Mouse (Mus musculus) granulocyte monocyte progenitor cell, adult 5-6 weeks (primary cell): ENCODE measurements around the gene Slc8a2. TPM values are rescaled to one million over a fixed set of nuclear protein-coding genes. Genes with fewer than 3 reads are reported as not detected.

ENCODE experiments used
- ATAC-seq: replicated peaks from 2 replicates; pipeline ENCODE4 v1.8.0; 2016; ENCODE audit warnings: mild to moderate bottlenecking, moderate TSS enrichment, inconsistent platforms; ENCODE audit not compliant: poor library complexity, severe bottlenecking
- total RNA-seq, 2 experiments: library from RNA; stranded (forward) in 1 of 2; stranded (reverse) in 1 of 2; fragments of 200-712, 200-1000 nt in 1 of 2; fragments of >200 nt in 1 of 2; fragmentation: Nextera tagmentation in 1 of 2; gene quantifications; 2 replicates each; pipeline ENCODE4 v1.2.3; 2014 to 2017

The Slc8a2 gene
- total RNA-seq, 2 experiments from 2014 or later, result not detected

GRCm38 (mm10) chr7:16119569-16120261, 9.9 kb upstream of the Slc8a2 start, which contains the start of gene Kptn:
Gene Kptn, plus strand, starts transcription at chr7:16119895.
- peak; percentile 92 for ATAC-seq

GRCm38 (mm10) chr7:16120262-16120600, 9.4 kb upstream of the Slc8a2 start:
- no peak for ATAC-seq

GRCm38 (mm10) chr7:16125829-16126228, 3.8 kb upstream of the Slc8a2 start:
- ATAC-seq, result no peak

- no peak for ATAC-seq
Measured at GRCm38 (mm10) chr7:16128344-16128743, 1.3 kb upstream of the Slc8a2 start.

GRCm38 (mm10) chr7:16128899-16129298, 727 bp upstream of the Slc8a2 start:
- ATAC-seq, result no peak

DNA sequence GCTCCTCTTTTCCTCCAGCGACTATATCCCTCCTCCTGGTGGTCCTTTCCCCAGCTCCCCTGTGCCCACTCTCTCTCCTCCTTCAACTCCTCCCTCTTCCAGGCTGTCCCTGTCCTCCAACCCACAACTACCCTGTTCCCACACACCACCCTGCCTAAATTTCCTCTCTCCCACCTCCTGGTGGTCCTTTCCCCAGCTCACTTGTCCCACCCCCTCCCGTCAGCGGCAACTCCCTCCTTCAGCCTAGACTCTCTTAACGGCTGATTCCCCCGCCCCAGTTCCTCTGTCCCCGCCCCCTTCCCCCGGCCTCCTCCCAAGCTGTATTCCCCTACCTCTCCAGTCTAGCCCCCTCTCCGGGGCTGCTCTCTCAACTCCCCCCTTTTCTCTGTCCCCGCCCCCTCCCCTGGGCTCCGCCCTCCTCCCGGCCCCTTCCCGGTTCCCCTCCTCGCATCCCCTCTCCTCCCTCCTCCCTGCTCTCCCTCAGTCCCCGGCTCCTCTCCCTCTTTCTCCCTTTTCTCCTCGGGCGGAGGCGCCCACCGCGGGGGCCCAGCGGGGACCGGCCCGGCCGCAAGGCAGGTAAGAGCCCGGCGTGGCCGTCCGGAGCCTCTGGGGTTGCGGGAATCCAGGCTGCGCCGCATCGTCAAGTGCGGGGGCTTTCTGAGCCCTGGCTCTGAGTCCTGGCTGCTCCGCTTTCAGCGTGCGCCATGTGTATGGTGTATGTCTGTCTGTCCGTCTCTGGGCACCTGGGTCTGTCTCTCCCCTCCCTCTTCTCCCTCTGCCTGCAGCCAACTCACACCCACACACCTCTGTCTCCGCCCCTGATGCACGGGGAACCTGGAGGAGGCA, 443 bp downstream of the Slc8a2 start:
- ATAC-seq, result peak; percentile 15; the same call in 1 of the 2 replicates

- no peak for ATAC-seq
Measured at GRCm38 (mm10) chr7:16130956-16131634, 1.5 kb downstream of the Slc8a2 start.

DNA sequence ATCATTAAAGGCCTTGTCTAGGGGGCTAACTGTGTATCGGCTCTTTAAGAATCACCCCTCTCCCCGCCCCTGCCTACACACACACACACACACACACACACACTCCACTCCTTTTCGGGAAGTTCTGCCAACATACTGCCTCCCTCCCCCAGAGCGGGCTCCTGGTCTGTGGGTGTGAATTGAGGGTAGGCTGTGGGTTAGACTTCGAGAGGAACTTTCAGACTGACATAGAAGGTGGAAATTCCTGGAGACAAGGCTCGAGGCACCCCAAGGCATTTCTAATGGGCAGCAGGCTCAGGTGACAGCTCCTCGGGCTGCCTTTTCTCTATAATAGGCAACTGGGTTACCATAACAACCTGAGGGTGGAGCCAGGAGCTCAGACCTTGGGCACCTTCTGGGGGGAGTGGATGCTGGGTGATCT, 2.5 kb downstream of the Slc8a2 start:
- no peak for ATAC-seq

DNA sequence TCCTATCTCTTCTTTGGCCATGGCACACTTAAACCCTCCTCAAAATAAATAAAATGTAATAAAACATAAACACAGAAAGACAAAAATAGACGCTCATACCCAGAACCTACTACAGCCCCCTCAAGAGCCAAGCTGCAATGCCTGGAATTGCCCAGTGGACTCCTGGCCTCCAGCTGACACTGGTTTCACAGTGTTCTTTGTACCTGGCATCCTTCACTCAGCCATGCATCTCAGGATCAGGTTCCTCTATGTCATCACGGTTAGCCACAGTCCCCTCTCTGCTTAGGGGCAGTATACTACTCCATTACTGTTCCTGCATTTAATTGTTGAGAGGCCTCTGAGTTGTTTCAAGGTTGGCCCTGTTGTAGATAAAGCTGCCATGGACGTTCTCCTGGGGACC, 3.3 kb downstream of the Slc8a2 start:
- no peak for ATAC-seq

DNA sequence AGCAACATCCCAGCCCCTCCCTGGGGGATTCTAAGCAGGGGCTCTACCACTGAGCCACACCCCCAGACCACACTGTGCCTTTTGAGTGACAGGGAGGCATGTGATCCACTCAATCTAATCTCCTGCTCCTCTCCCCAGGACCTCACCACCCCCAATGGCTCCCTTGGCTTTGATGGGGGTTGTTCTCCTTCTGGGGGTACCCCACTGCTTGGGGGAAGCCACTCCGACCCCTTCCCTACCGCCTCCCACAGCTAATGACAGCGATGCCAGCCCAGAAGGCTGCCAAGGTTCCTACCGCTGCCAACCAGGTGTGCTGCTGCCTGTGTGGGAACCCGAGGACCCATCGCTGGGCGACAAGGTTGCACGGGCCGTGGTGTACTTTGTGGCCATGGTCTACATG, 4.1 kb downstream of the Slc8a2 start:
- ATAC-seq, result no peak

DNA sequence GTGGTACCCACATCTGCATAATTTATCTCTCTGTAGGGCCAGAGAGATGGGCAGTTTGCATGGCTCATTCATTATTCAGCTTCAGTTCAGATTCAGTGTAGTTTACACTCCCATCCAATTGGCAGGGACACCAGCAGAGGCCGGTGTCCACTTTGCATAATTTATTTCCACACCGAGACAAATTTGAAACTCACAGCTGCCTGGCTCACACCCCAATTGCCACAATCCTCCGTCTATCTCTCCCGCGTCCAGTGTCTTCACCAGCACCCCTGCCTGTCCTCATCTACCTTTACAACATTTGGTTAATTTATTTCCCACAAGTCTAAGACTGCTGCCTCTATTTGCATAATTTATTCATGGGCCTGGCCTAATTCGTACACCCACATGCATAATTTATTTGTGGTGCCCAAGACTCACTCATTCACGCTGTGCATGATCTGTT, 5.3 kb downstream of the Slc8a2 start:
- no peak for ATAC-seq

GRCm38 (mm10) chr7:16146489-16147410, 17.1 kb downstream of the Slc8a2 start:
- ATAC-seq, result no peak

DNA sequence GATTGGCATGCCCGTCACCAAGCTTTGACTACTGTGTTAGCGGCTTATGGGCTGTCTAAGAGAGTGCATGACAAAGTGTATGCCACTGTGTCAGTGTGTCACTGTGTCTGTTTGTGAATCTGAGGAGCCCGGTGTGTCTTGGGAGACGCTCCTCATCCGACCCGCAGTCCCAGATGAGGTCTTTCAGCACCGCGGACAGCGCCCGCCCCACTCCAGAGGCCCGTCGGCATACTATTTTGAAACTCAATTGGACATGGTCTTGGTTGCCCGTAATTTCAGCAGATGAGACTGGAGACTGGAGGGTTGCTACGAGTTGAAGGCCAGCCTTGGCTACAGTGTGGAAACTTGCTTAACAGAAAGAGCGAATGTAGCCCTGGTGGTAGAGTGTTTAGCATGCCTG, 18.0 kb downstream of the Slc8a2 start:
- ATAC-seq, result peak; percentile 84

GRCm38 (mm10) chr7:16149241-16149640, 19.6 kb downstream of the Slc8a2 start:
- ATAC-seq, result 0 out of 2 replicates have a peak, but pooled peaks have one; percentile 17

GRCm38 (mm10) chr7:16150191-16151145, 20.8 kb downstream of the Slc8a2 start:
- no peak for ATAC-seq

GRCm38 (mm10) chr7:16153522-16153921, 23.9 kb downstream of the Slc8a2 start:
- ATAC-seq, result peak; percentile 65

DNA sequence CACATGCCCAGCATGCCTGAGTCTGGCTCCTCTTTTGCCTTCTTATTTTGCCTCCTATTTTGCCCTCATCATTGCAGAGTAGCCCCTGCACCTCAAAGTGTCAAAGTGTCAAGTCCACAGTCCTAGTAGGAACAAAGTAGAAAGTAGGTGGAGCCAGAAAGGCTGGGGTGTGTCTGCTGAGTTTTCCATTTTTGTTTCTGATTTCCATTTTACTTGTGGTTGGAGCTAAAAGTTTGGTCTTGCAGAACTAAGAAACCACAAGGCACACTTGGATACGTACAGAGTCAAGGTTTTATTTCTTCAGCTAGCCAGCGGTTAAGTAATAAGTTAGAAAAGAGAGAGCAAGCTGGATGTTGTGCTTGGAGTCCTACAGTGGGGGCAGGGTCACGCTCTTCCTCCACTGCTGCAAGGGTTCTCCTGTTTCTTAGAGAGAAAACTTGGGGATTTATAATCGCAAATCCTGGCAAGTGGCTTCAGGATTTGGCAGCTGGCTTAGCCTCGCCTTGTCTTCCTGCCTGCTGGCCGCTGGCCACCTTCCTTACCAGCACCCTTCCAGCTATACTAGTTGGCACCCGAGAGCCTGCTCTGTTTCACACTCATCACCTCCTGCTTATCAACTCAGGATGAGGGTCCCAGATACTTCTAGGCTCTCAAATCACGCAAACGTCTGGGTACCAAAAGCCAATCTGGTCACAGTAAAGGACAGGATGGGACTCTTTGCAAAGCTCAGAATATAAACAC, 25.7 kb downstream of the Slc8a2 start:
- ATAC-seq, result 0 out of 2 replicates have a peak, but pooled peaks have one; percentile 20

GRCm38 (mm10) chr7:16156105-16156714, 26.6 kb downstream of the Slc8a2 start:
- ATAC-seq, result no peak
